Mouse (Mus musculus) megakaryocyte, embryonic 14.5 days (primary cell): ENCODE data around the gene St8sia1.

Experiments
- FLI1 ChIP-seq: IDR thresholded peaks from 2 replicates; pipeline ENCODE4 v1.6.1; 2012; ENCODE audit warnings: low read length, inconsistent platforms, mixed read lengths
- GATA1 ChIP-seq: IDR thresholded peaks from 3 replicates; pipeline ENCODE4 v1.6.1; 2012; ENCODE audit warnings: mixed read lengths, low read length, inconsistent platforms, borderline replicate concordance

GRCm38 (mm10) chr6:142938074-142938473 is 26.2 kb downstream of the St8sia1 start:
- TF ChIP-seq FLI1 (no peak), GATA1 (no peak)
